Mouse (Mus musculus): Measurements from ENCODE around the gene Exd2. TPM values are rescaled to one million over a fixed set of nuclear protein-coding genes. Genes with fewer than 3 reads are reported as not detected.
"Not testable (repeated sequence)": the region's sequence is repeated elsewhere in the genome, so short reads cannot be mapped to it uniquely, and the experiment has no call there.

Gene Exd2
- polyA plus RNA-seq, 1 experiment from 2014 or later: 33.5 TPM

DNA sequence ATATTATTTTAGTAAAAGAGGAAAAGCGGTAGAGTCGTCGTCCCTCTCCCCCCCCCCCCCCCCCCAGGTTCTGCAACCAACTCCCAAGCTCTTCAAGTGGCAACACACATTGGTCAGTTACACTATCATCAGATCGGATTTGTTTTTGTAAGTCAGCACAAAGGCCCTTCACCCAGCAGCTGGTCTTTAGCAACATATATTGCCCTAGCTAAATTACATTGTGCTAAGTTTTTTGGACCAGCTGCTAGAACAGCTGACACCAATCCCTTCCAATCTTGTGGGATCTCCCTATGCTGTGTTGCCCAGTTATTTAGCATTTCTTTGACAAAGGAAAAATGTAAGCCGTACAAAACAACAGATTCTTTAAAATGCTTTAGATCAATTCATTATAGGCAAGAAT lies 4.9 kb upstream of the Exd2 start:
- H3K4me1 ChIP-seq: peaks cover 7% of the 10 kb centered on the region
- H3K4me3 ChIP-seq: no peak overlapping the region
- 77% methylated on average over 5 of the region's 5 CpGs for WGBS
- no peaks in the 10 kb centered on the region for H3K36me3 ChIP-seq (replicated peaks)
- no peak overlapping the region for H3K27ac ChIP-seq
- H3K9me3 ChIP-seq: no peaks in the 10 kb centered on the region; the same call in 1 of the 2 replicates
- no peaks in the 10 kb centered on the region for H3K27me3 ChIP-seq (ENCODE audit: poor library complexity, severe bottlenecking)
- DNase-seq (ENCODE audit: extremely low spot score, low spot score): peak; percentile 11

DNA sequence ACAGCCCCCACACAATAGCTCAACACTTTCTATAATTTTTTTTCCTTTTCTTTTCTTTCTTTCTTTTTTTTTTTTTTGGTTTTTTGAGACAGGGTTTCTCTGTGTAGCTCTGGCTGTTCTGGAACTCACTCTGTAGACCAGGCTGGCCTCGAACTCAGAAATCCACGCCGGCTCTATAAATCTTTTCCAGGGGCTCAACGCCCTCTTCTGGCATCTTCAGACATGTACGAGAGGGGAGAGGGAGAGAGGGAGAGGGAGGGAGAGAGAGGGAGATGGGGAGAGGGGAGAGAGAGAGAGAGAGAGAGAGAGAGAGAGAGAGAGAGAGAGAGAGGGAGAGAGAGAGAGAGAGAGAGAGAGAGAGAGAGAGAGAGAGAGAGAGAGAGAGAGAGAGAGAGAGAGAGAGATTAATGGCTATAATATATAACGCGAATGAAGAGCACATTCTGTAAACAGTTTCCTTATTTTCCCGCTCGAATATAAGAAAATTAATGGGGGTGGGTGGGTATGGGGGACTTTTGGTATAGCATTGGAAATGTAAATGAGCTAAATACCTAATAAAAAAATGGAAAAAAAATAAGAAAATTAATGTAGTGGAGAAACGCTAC lies 501 bp upstream of the Exd2 start:
- H3K36me3 ChIP-seq (replicated peaks); H3K27me3 ChIP-seq (ENCODE audit: poor library complexity, severe bottlenecking); H3K9me3 ChIP-seq; DNase-seq (ENCODE audit: extremely low spot score, low spot score): not testable (repeated sequence)
- H3K4me1 ChIP-seq: peaks cover 17% of the 10 kb centered on the region
- H3K27ac ChIP-seq: peak overlapping the region; percentile 94
- peak overlapping the region; percentile 94 for H3K4me3 ChIP-seq
- 6% methylated on average over 10 of the region's 10 CpGs for WGBS

DNA sequence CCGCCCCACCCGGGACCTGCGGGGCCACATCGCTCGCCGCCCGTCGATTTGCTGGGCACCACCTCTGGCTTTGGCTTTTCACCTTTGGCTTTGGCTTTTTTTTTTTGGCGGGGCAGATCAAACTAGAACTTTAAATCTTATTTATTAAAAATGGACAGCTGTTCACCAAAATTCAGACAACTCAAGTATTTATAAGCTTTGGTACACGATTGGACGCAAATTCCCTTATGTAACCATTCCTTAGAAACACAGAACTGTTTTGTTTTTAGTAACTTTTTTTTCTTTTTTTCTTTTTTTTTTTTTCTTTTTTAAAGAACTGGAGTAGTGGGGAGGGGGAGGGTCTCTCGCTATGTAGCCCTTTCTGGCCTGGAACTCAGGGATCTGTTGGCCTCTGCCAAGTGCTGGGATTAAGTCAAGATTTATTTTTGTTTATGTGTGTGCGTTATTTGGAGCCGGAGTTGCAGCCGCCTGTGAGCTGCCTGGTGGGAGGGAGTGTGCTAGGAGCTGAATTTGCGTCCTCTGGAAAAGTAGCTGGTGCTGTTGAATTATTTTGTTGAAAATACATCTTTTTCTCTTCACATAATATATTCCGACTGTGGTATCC lies 873 bp downstream of the Exd2 start:
- Histone ChIP-seq H3K9me3 (no peaks in the 10 kb centered on the region; the same call in 1 of the 2 replicates), H3K4me3 (peak overlapping the region; percentile 94), H3K27ac (peak overlapping the region; percentile 94), H3K36me3 (replicated peaks) (no peaks in the 10 kb centered on the region), H3K4me1 (peaks cover 12% of the 10 kb centered on the region), H3K27me3 (ENCODE audit: poor library complexity, severe bottlenecking) (no peaks in the 10 kb centered on the region)
- WGBS: 10% methylated on average over 17 of the region's 17 CpGs
- DNase-seq (ENCODE audit: extremely low spot score, low spot score): no peak

DNA sequence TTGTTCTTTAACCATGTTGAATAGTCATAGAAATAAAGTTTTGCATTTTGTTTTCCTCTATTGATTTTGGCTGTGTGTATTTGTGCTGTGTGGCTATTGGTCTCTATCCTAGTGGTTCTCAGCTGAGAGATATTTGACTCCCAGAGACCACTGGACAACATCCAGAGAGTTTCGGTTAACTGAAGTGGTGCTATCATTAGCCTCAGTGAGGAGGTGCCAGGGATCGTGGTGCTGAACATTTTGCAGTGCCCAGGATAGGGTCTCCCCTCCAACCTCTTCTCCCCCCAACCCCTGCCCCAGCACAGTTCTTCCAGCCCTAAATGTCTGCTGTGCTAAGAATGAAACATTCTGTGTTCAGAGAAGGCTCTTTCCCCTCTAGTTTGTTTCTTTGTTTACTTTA lies 7.3 kb downstream of the Exd2 start:
- WGBS: 92% methylated on average over 2 of the region's 2 CpGs
- no peak overlapping the region for H3K27ac ChIP-seq
- no peaks in the 10 kb centered on the region for H3K9me3 ChIP-seq
- H3K4me1 ChIP-seq: no peaks in the 10 kb centered on the region
- H3K36me3 ChIP-seq (replicated peaks): no peaks in the 10 kb centered on the region
- DNase-seq (ENCODE audit: extremely low spot score, low spot score): no peak
- no peaks in the 10 kb centered on the region for H3K27me3 ChIP-seq (ENCODE audit: poor library complexity, severe bottlenecking)
- no peak overlapping the region for H3K4me3 ChIP-seq

DNA sequence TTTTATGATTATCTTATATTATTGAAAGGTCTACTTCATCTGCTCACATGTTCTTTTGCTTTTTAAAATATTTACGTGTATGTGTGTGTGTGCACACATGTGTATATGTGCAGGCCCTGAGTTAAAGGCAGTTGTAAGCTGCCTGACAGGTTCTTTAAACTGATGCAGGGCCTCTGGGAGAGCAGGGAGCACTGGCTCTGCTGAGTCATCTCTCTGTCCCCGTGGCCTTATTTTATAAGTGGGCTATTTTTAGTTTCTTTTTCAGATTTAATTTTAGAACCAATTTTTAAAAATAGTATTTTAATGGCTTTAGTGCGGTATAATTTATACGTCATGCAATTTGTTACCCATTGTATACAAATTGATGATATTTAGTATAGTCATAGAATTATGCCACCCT lies 9.0 kb downstream of the Exd2 start:
- H3K4me1 ChIP-seq: no peaks in the 10 kb centered on the region
- DNase-seq (ENCODE audit: extremely low spot score, low spot score): no peak
- 94% methylated on average over 4 of the region's 4 CpGs for WGBS
- no peak overlapping the region for H3K4me3 ChIP-seq
- no peak overlapping the region for H3K27ac ChIP-seq
- H3K36me3 ChIP-seq (replicated peaks): peaks cover 11% of the 10 kb centered on the region
- H3K27me3 ChIP-seq (ENCODE audit: poor library complexity, severe bottlenecking): no peaks in the 10 kb centered on the region
- H3K9me3 ChIP-seq: no peaks in the 10 kb centered on the region

DNA sequence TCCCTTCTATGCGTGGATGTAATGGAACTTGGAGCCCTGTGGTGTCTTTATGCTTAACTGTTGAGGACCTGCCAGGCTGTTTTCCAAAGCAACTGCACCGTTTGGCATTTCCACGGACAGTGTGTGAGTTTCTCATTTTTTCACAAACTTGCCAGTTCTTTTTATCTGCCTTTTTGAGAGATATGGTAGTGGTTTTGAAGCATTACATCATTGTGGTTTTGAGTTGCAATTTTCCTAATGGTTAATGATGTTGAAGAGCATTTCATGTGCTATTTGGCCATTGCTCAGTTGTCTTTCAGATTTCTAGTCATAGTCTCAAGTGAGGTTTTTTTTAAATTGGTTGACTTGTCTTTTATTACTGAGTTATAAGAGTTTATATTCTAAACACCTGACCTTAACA lies 10.8 kb downstream of the Exd2 start:
- Histone ChIP-seq H3K27ac (no peak overlapping the region), H3K36me3 (replicated peaks) (peaks cover 13% of the 10 kb centered on the region), H3K9me3 (no peaks in the 10 kb centered on the region), H3K4me3 (no peak overlapping the region), H3K4me1 (no peaks in the 10 kb centered on the region), H3K27me3 (ENCODE audit: poor library complexity, severe bottlenecking) (no peaks in the 10 kb centered on the region)
- DNase-seq (ENCODE audit: extremely low spot score, low spot score): no peak
- 91% methylated on average over 3 of the region's 3 CpGs for WGBS

DNA sequence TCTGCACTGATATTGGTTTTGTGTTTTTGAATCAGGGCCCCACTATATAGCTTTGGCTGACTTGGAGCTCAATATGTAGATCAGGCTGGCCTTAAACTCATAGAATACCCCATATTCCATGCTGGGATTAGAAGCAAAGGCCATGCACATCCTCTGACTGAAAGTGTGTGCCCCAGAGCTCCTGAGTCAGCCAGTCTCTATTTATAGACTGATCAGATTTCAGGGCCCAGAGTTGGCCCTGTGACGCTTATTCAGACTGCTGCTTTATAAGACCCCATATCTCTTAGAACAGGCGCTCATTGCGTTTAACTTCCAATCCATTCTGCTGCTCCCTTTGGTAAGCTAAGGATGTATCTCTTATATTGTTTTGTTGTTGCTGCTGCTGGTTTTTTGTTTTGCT lies 17.1 kb downstream of the Exd2 start:
- Histone ChIP-seq H3K27me3 (ENCODE audit: poor library complexity, severe bottlenecking) (no peaks in the 10 kb centered on the region), H3K36me3 (replicated peaks) (peaks cover 62% of the 10 kb centered on the region), H3K9me3 (no peaks in the 10 kb centered on the region), H3K4me3 (no peak overlapping the region), H3K27ac (no peak overlapping the region), H3K4me1 (no peaks in the 10 kb centered on the region)
- 88% methylated on average over 3 of the region's 3 CpGs for WGBS
- no peak for DNase-seq (ENCODE audit: extremely low spot score, low spot score)

DNA sequence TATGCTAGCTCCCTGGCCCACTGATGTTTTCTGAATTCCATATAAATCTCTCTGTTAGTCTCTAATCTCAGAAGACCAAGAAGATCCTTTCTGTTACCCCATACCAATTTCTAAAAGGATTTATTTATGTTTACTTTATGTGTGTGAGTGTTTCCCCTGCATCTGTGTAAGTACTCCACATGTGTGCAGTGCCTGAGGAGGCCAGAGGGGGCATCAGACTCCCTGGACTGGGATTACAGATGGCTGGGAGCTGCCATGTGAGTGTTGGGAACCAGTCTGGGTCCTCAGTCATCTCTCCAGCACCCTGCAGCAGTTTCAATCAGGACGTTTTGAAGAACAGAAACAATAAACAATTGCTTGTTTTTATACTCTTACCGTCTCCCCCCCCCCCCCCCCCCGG lies 20.5 kb downstream of the Exd2 start:
- Histone ChIP-seq H3K4me1 (no peaks in the 10 kb centered on the region), H3K36me3 (replicated peaks) (peaks cover 71% of the 10 kb centered on the region), H3K9me3 (no peaks in the 10 kb centered on the region), H3K4me3 (no peak overlapping the region), H3K27ac (no peak overlapping the region), H3K27me3 (ENCODE audit: poor library complexity, severe bottlenecking) (no peaks in the 10 kb centered on the region)
- no peak for DNase-seq (ENCODE audit: extremely low spot score, low spot score)
- whole genome bisulfite sequencing: 80% methylated on average over 3 of the region's 3 CpGs

DNA sequence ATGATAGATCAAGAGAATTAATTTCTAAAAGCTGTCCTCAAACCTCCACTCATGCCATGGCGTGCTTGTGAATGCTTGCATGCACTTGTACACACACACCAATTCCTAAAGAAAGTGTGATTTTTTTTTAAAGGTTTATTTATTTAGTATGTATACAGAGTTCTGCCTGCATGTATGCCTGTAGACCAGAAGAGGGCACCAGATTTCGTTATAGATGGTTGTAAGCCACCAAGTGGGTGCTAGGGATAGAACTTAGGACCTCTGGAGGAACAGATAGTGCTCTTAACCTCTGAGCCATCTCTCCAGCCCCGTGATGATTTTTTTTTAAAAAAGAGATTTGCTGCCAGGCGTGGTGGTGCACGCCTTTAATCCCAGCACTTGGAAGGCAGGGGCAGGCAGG lies 30.4 kb downstream of the Exd2 start:
- Histone ChIP-seq H3K36me3 (replicated peaks) (peaks cover 64% of the 10 kb centered on the region), H3K27me3 (ENCODE audit: poor library complexity, severe bottlenecking) (no peaks in the 10 kb centered on the region), H3K9me3 (peaks cover 6% of the 10 kb centered on the region; the same call in 1 of the 2 replicates), H3K27ac (no peak overlapping the region), H3K4me3 (no peak overlapping the region), H3K4me1 (no peaks in the 10 kb centered on the region)
- 95% methylated on average over 5 of the region's 5 CpGs for WGBS
- DNase-seq (ENCODE audit: extremely low spot score, low spot score): no peak

DNA sequence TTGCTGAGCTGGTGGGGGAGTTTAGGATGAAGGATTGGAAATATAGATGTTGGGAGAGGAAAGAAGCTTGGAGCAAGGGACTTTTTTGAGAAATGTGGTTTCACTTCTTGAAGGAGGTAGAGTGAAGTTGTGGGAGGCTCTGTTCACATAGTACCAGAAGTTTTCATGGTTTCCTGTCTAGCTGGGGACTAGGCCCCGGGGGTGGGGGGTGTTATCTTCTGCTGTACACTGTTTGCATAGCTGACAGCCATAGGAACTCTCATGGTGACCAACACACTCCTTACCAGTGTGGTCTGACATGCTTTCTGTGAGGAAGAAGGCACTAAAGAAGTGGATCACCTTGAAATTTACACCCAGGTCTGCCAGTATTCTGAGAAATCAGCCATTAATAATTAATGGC lies 32.8 kb downstream of the Exd2 start:
- no peak for DNase-seq (ENCODE audit: extremely low spot score, low spot score)
- 92% methylated on average over 1 of the region's 1 CpGs for WGBS
- no peak overlapping the region for H3K4me3 ChIP-seq

DNA sequence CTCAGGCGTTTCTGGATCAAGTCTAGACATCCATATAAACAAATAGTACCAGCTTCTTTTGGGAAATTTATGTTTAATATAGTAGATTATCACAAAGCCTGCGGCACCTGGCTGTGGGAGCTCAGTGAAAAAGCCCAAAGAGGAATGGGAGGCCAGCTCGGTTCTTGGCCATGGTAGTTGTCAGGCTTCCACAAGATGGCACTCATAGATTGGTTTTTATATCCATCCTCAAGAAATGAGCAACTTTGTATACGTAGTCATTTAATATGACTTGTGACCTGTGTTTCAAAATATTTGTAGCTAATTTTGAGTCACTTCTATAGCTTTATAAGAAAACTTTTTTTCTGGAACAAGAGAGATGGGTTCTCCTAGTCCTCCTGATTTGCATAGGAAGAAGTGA lies 35.5 kb downstream of the Exd2 start:
- Histone ChIP-seq H3K27me3 (ENCODE audit: poor library complexity, severe bottlenecking) (no peaks in the 10 kb centered on the region), H3K9me3 (peaks cover 4% of the 10 kb centered on the region; the same call in 1 of the 2 replicates), H3K4me3 (no peak overlapping the region), H3K36me3 (replicated peaks) (peaks cover 15% of the 10 kb centered on the region), H3K4me1 (no peaks in the 10 kb centered on the region), H3K27ac (no peak overlapping the region)
- 63% methylated on average over 4 of the region's 4 CpGs for WGBS
- no peak for DNase-seq (ENCODE audit: extremely low spot score, low spot score)

More for the DNA sequence above, 32.8 kb downstream of the Exd2 start:
- Histone ChIP-seq H3K36me3 (replicated peaks) (peaks cover 42% of the 10 kb centered on the region), H3K27me3 (ENCODE audit: poor library complexity, severe bottlenecking) (no peaks in the 10 kb centered on the region), H3K27ac (no peak overlapping the region), H3K9me3 (peaks cover 6% of the 10 kb centered on the region; the same call in 1 of the 2 replicates), H3K4me1 (no peaks in the 10 kb centered on the region)

DNA sequence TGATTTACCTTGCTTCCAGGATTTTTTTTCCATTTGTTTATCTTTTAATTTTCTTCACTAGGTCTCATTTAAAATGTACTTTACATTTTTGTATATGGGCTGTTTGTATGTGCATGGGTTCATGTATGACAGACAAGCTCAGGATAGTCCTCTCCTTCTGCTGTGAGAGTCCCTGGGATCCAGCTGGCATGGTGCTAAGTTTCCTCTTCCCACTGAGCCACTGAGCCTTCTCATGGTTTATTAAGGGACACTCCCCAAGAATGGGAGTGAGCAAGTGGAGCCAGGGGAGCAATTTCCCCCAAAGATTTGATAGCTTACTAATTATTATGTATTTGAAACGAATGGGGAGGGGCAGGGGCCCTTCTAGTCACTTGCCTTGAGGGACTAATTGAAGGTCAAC lies 37.6 kb downstream of the Exd2 start:
- 54% methylated on average over 1 of the region's 1 CpGs for WGBS
- no peaks in the 10 kb centered on the region for H3K27me3 ChIP-seq (ENCODE audit: poor library complexity, severe bottlenecking)
- H3K36me3 ChIP-seq (replicated peaks): peaks cover 8% of the 10 kb centered on the region
- no peak for DNase-seq (ENCODE audit: extremely low spot score, low spot score)
- H3K27ac ChIP-seq: no peak overlapping the region
- H3K9me3 ChIP-seq: no peaks in the 10 kb centered on the region
- no peak overlapping the region for H3K4me3 ChIP-seq
- H3K4me1 ChIP-seq: peaks cover 4% of the 10 kb centered on the region; the same call in 1 of the 2 replicates

DNA sequence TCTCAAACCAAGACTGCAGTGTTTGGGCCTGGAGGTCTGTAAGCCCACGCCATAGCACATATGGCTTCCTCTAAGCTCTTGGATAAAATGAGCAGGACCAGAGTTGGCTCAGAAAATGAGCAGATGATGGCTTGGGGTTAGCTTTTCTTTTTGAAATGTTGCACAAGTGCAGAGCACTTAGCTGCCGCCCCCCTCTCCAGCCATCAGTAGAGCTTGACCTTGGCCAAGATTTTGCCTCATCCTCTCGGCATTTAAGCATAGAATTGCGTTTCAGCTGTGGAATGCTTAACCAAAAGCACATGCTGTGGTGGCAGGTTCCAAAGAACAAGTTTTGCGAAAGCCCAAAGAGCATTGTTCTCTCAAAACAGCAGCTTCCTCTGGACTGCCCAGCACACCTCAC lies 41.8 kb downstream of the Exd2 start:
- no peak for DNase-seq (ENCODE audit: extremely low spot score, low spot score)
- no peaks in the 10 kb centered on the region for H3K9me3 ChIP-seq
- H3K4me1 ChIP-seq: peaks cover 16% of the 10 kb centered on the region
- no peaks in the 10 kb centered on the region; the same call in 1 of the 2 replicates for H3K36me3 ChIP-seq (replicated peaks)
- no peaks in the 10 kb centered on the region for H3K27me3 ChIP-seq (ENCODE audit: poor library complexity, severe bottlenecking)
- H3K4me3 ChIP-seq: no peak overlapping the region
- 79% methylated on average over 5 of the region's 5 CpGs for WGBS
- H3K27ac ChIP-seq: no peak overlapping the region

All from forebrain, embryonic 10.5 days (tissue).